Mouse (Mus musculus) heart, postnatal 36 days (tissue): ENCODE results near the gene 4933424G06Rik. TPM values are rescaled to one million over a fixed set of nuclear protein-coding genes. Genes with fewer than 3 reads are reported as not detected.
A peak's percentile ranks its signal among the peaks of the same experiment; 100 is the strongest.

Source experiments
- DNase-seq, 2 experiments: peaks; one replicate each; pipeline ENCODE4 v3.0.0; 2021 to 2022
- intact Hi-C: fragments of 180-260 bp; cut with DNase I; formaldehyde crosslinking; loops from one replicate; pipeline ENCODE4 v1.15.1; 2025
- total RNA-seq, 2 experiments: library from RNA; stranded (reverse); gene quantifications; 2 replicates each; pipeline ENCODE4 v1.2.3; 2021

4933424G06Rik gene
- total RNA-seq, 2 experiments from 2014 or later, result not detected

GRCm38 (mm10) chr1:36761568-36761967, 51.6 kb downstream of the 4933424G06Rik start, which contains the start of gene Zap70:
Gene Zap70 (plus strand): TSS chr1:36761798.
- DNase-seq, result no peak
- intact Hi-C loops, result no loop called here

- intact Hi-C loops, result no loop called here
- DNase-seq, result no peak
Measured at GRCm38 (mm10) chr1:36766431-36767205, 56.7 kb downstream of the 4933424G06Rik start.

GRCm38 (mm10) chr1:36767321-36767720, 57.4 kb downstream of the 4933424G06Rik start:
- DNase-seq, result no peak
- intact Hi-C loops, result no loop called here

- DNase-seq, result no peak
- intact Hi-C loops, result no loop called here
Measured at GRCm38 (mm10) chr1:36768786-36769185, 58.8 kb downstream of the 4933424G06Rik start.

- no peak for DNase-seq
- intact Hi-C loops, result no loop called here
Measured at GRCm38 (mm10) chr1:36769951-36770350, 60.0 kb downstream of the 4933424G06Rik start.

GRCm38 (mm10) chr1:36770998-36771397, 61.0 kb downstream of the 4933424G06Rik start:
- no peak for DNase-seq
- intact Hi-C loops, result no loop called here

- intact Hi-C loops, result no loop called here
- no peak for DNase-seq
Measured at GRCm38 (mm10) chr1:36772198-36772934, 62.4 kb downstream of the 4933424G06Rik start.

GRCm38 (mm10) chr1:36780793-36781192, 70.8 kb downstream of the 4933424G06Rik start:
- no peak for DNase-seq
- intact Hi-C loops, result loop anchor here (5.0 to 10.0 kb wide), 3 partner anchors 412 to 854 kb away; no protein-coding TSS in a partner anchor

- no peak for DNase-seq
- intact Hi-C loops, result loop anchor here (5.0 to 10.0 kb wide), 3 partner anchors 410 to 852 kb away; no protein-coding TSS in a partner anchor
Measured at GRCm38 (mm10) chr1:36782476-36782875, 72.5 kb downstream of the 4933424G06Rik start.

GRCm38 (mm10) chr1:36784365-36785134, 74.6 kb downstream of the 4933424G06Rik start:
- intact Hi-C loops, result loop anchor here (1.0 to 10.0 kb wide), 5 partner anchors 348 to 850 kb away; no protein-coding TSS in a partner anchor
- DNase-seq, result peak; percentile 77 to 81

- intact Hi-C loops, result loop anchor here (2.0 to 10.0 kb wide), 2 partner anchors 348 to 850 kb away; no protein-coding TSS in a partner anchor
- no peak for DNase-seq
Measured at GRCm38 (mm10) chr1:36785238-36785641, 75.3 kb downstream of the 4933424G06Rik start.

GRCm38 (mm10) chr1:36786377-36786776, 76.4 kb downstream of the 4933424G06Rik start:
- DNase-seq, result no peak
- intact Hi-C loops, result loop anchor here (10.0 kb wide), 1 partner anchor 848 kb away; no protein-coding TSS in a partner anchor

GRCm38 (mm10) chr1:36789416-36789815, 79.5 kb downstream of the 4933424G06Rik start:
- DNase-seq, result no peak
- intact Hi-C loops, result loop anchor here (10.0 kb wide), 1 partner anchor 845 kb away; no protein-coding TSS in a partner anchor

GRCm38 (mm10) chr1:36796711-36797110, 86.8 kb downstream of the 4933424G06Rik start:
- intact Hi-C loops, result no loop called here
- no peak for DNase-seq

- no peak for DNase-seq
- intact Hi-C loops, result no loop called here
Measured at GRCm38 (mm10) chr1:36797481-36797880, 87.5 kb downstream of the 4933424G06Rik start.

- DNase-seq, result no peak
- intact Hi-C loops, result no loop called here
Measured at GRCm38 (mm10) chr1:36800379-36801011, 90.5 kb downstream of the 4933424G06Rik start.

- DNase-seq, result no peak
- intact Hi-C loops, result no loop called here
Measured at GRCm38 (mm10) chr1:36804259-36804658, 94.3 kb downstream of the 4933424G06Rik start.

GRCm38 (mm10) chr1:36804833-36805232, 94.9 kb downstream of the 4933424G06Rik start:
- no peak for DNase-seq
- intact Hi-C loops, result no loop called here

GRCm38 (mm10) chr1:36806181-36806905, 96.4 kb downstream of the 4933424G06Rik start:
- no peak for DNase-seq
- intact Hi-C loops, result no loop called here
